Mouse (Mus musculus) liver, embryonic 14.5 days (tissue): Measurements from ENCODE around the gene Tom1l2.

ENCODE experiments used
- CTCF ChIP-seq: IDR thresholded peaks from 2 replicates; pipeline ENCODE4 v1.5.1; 2016; ENCODE audit warnings: antibody characterized with exemption, low read depth, control low read depth
- EP300 ChIP-seq: IDR thresholded peaks from 2 replicates; pipeline ENCODE4 v1.6.1; 2016; ENCODE audit warnings: antibody characterized with exemption, low read depth

DNA sequence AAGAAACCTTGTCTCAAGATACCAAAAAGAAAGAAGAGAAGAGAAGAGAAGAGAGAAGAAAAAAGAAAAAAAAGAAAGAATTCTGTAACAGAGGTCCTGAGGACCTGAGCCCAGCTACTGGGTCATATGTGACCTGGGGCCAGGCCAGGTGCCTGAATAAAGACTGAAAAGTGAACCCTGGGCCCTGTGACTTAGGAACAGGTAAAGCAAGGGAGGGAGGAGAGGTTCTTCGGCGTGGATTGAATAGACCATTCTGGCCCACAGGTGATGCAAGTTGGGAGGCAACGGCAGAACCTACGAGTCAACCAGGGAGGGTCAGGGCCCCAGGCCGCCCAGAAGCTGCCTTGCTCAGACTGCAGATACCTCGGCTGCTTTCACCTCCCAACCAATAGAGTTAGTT is 131.3 kb downstream of the Tom1l2 start:
- TF ChIP-seq CTCF (no peak), EP300 (no peak)
